Mouse (Mus musculus) embryo, embryonic 11 days (tissue): ENCODE measurements around the gene Itga8.

ENCODE experiments used
- DNase-seq: peaks from one replicate; pipeline ENCODE4 v3.0.0-alpha.2; 2015

Itga8 gene

GRCm38 (mm10) chr2:12189026-12189425 lies 112.7 kb downstream of the Itga8 start:
- DNase-seq: no peak

GRCm38 (mm10) chr2:12187646-12188045 lies 114.1 kb downstream of the Itga8 start:
- no peak for DNase-seq

GRCm38 (mm10) chr2:12182402-12182948 lies 119.2 kb downstream of the Itga8 start:
- peak; percentile 39 for DNase-seq

- DNase-seq: no peak
These were observed 121.1 kb downstream of the Itga8 start for GRCm38 (mm10) chr2:12180635-12181034.

- DNase-seq: no peak
These were observed 126.8 kb downstream of the Itga8 start for GRCm38 (mm10) chr2:12174722-12175427.

GRCm38 (mm10) chr2:12170221-12170620 lies 131.5 kb downstream of the Itga8 start:
- DNase-seq: no peak

- DNase-seq: peak; percentile 39
These were observed 141.2 kb downstream of the Itga8 start for GRCm38 (mm10) chr2:12160486-12160885.

GRCm38 (mm10) chr2:12157001-12157400 lies 144.7 kb downstream of the Itga8 start:
- DNase-seq: no peak

GRCm38 (mm10) chr2:12156401-12156800 lies 145.3 kb downstream of the Itga8 start:
- DNase-seq: peak; percentile 44

- no peak for DNase-seq
These were observed 147.0 kb downstream of the Itga8 start for GRCm38 (mm10) chr2:12154676-12155075.

GRCm38 (mm10) chr2:12153551-12153950 lies 148.2 kb downstream of the Itga8 start:
- no peak for DNase-seq

- no peak for DNase-seq
These were observed 153.8 kb downstream of the Itga8 start for GRCm38 (mm10) chr2:12147902-12148301.

GRCm38 (mm10) chr2:12146612-12147011 lies 155.1 kb downstream of the Itga8 start:
- no peak for DNase-seq

- no peak for DNase-seq
These were observed 162.9 kb downstream of the Itga8 start for GRCm38 (mm10) chr2:12138765-12139368.

- DNase-seq: no peak
These were observed 175.1 kb downstream of the Itga8 start for GRCm38 (mm10) chr2:12126580-12126979.

GRCm38 (mm10) chr2:12115479-12115878 lies 186.2 kb downstream of the Itga8 start:
- no peak for DNase-seq

- no peak for DNase-seq
These were observed 192.4 kb downstream of the Itga8 start for GRCm38 (mm10) chr2:12109306-12109705.

- no peak for DNase-seq
These were observed 193.4 kb downstream of the Itga8 start for GRCm38 (mm10) chr2:12108306-12108705.

- DNase-seq: no peak
These were observed 194.5 kb downstream of the Itga8 start for GRCm38 (mm10) chr2:12107265-12107664.

GRCm38 (mm10) chr2:12103183-12103582 lies 198.5 kb downstream of the Itga8 start:
- DNase-seq: no peak

GRCm38 (mm10) chr2:12092203-12092984 lies 209.3 kb downstream of the Itga8 start:
- peak; percentile 55 for DNase-seq

GRCm38 (mm10) chr2:12090993-12091392 lies 210.7 kb downstream of the Itga8 start:
- no peak for DNase-seq

GRCm38 (mm10) chr2:12085492-12085891 lies 216.2 kb downstream of the Itga8 start:
- DNase-seq: no peak

- DNase-seq: no peak
These were observed 217.4 kb downstream of the Itga8 start for GRCm38 (mm10) chr2:12084341-12084740.
